ENCODE assay signal across 8 mouse cellular contexts in genomic region chr11:3292711-3293249, GRCm38 (mm10). TPM values are rescaled to one million over a fixed set of nuclear protein-coding genes. Genes with fewer than 3 reads are reported as not detected.
A peak's percentile ranks its signal among the peaks of the same experiment; 100 is the strongest.
DNase-seq lines count a peak whose midpoint lies in the region; ATAC-seq and TF ChIP-seq lines count a peak whose summit lies in the region.

No protein-coding gene starts in this region.

- no peaks in the 10 kb centered on the region for H3K27me3 ChIP-seq in thymus, adult 2 months (ENCODE audit: control insufficient read depth, insufficient read depth, low read length)
- H3K27me3 ChIP-seq in embryonic facial prominence, embryonic 11.5 days (ENCODE audit: control insufficient read depth, insufficient read depth, low read length): no peaks in the 10 kb centered on the region
- no peaks in the 10 kb centered on the region for H3K27me3 ChIP-seq in hindbrain, embryonic 15.5 days
- H3K27me3 ChIP-seq in liver, embryonic 12.5 days (replicated peaks): 0 out of 2 replicates have a peak, but pooled peaks cover 4% of the 10 kb centered on the region
- no peaks in the 10 kb centered on the region for H3K27me3 ChIP-seq in neural tube, embryonic 14.5 days (ENCODE audit: control insufficient read depth, insufficient read depth, low read length)

- H3K4me3 ChIP-seq in thymus, adult 2 months (ENCODE audit: control insufficient read depth, insufficient read depth, low read length): peak overlapping the region; percentile 71
- peak overlapping the region; percentile 94 for H3K4me3 ChIP-seq in embryonic facial prominence, embryonic 11.5 days (ENCODE audit: low read depth, low read length)
- H3K4me3 ChIP-seq in hindbrain, embryonic 15.5 days: peak overlapping the region; percentile 90
- H3K4me3 ChIP-seq in liver, embryonic 12.5 days: peak overlapping the region; percentile 87
- H3K4me3 ChIP-seq in neural tube, embryonic 14.5 days (ENCODE audit: low read depth, low read length): peak overlapping the region; percentile 81

- peak overlapping the region; percentile 98 for H3K9ac ChIP-seq in embryonic facial prominence, embryonic 11.5 days (replicated peaks; ENCODE audit: low read length)
- peak overlapping the region; percentile 98 for H3K9ac ChIP-seq in hindbrain, embryonic 15.5 days
- H3K9ac ChIP-seq in liver, embryonic 12.5 days: peak overlapping the region; percentile 92
- peak overlapping the region; percentile 97 for H3K9ac ChIP-seq in neural tube, embryonic 14.5 days (replicated peaks; ENCODE audit: low read depth, low read length)

- H3K27ac ChIP-seq in thymus, adult 2 months (ENCODE audit: control insufficient read depth, insufficient read depth, low read length): peak overlapping the region; percentile 90
- peak overlapping the region; percentile 100 for H3K27ac ChIP-seq in embryonic facial prominence, embryonic 11.5 days (replicated peaks; ENCODE audit: low read depth, low read length)
- H3K27ac ChIP-seq in hindbrain, embryonic 15.5 days (replicated peaks): peak overlapping the region; percentile 100
- peak overlapping the region; percentile 95 for H3K27ac ChIP-seq in liver, embryonic 12.5 days
- peak overlapping the region; percentile 100 for H3K27ac ChIP-seq in neural tube, embryonic 14.5 days (ENCODE audit: low read depth, low read length)

- H3K4me2 ChIP-seq in embryonic facial prominence, embryonic 11.5 days (ENCODE audit: low read depth, low read length): peak overlapping the region; percentile 98
- peak overlapping the region; percentile 98 for H3K4me2 ChIP-seq in hindbrain, embryonic 15.5 days
- H3K4me2 ChIP-seq in liver, embryonic 12.5 days: peak overlapping the region; percentile 100
- peak overlapping the region; percentile 100 for H3K4me2 ChIP-seq in neural tube, embryonic 14.5 days (ENCODE audit: low read depth, low read length)

- TF ChIP-seq POLR2A in thymus, adult 2 months (IDR thresholded peaks at IDR 0.05; ENCODE audit: control insufficient read depth, extremely low read depth, insufficient read depth, low read length, poor library complexity): no peak

- ATAC-seq in embryonic facial prominence, embryonic 11.5 days (replicated peaks; ENCODE audit: insufficient number of reproducible peaks, low FRiP score, low TSS enrichment, low read depth): peak; percentile 31
- ATAC-seq in hindbrain, embryonic 15.5 days (ENCODE audit: low FRiP score, low read depth): no peak
- ATAC-seq in liver, embryonic 12.5 days: no peak
- ATAC-seq in neural tube, embryonic 14.5 days (ENCODE audit: low read depth): peak; percentile 1; the same call in 1 of the 2 replicates
- ATAC-seq in inflammation-experienced regulatory T-cells, adult 6 months: no peak

- WGBS in thymus, adult 2 months: under 1% methylated on average over 8 of the region's 8 CpGs
- 0% methylated on average over 8 of the region's 8 CpGs for WGBS in embryonic facial prominence, embryonic 11.5 days
- 0% methylated on average over 8 of the region's 8 CpGs for WGBS in hindbrain, embryonic 15.5 days
- WGBS in liver, embryonic 12.5 days (ENCODE audit: insufficient replicate concordance): 1% methylated on average over 8 of the region's 8 CpGs
- WGBS in neural tube, embryonic 14.5 days: under 1% methylated on average over 8 of the region's 8 CpGs

- peaks cover 15% of the 10 kb centered on the region; the same call in 1 of the 2 replicates for H3K36me3 ChIP-seq in thymus, adult 2 months (ENCODE audit: control insufficient read depth, insufficient read depth, low read length)
- peaks cover 22% of the 10 kb centered on the region for H3K36me3 ChIP-seq in embryonic facial prominence, embryonic 11.5 days (replicated peaks; ENCODE audit: control insufficient read depth, insufficient read depth, low read depth, low read length)
- H3K36me3 ChIP-seq in hindbrain, embryonic 15.5 days: peaks cover 35% of the 10 kb centered on the region
- H3K36me3 ChIP-seq in liver, embryonic 12.5 days: peaks cover 56% of the 10 kb centered on the region
- H3K36me3 ChIP-seq in neural tube, embryonic 14.5 days (ENCODE audit: control insufficient read depth, insufficient read depth, low read length): peaks cover 35% of the 10 kb centered on the region

- TF ChIP-seq CTCF in thymus, adult 2 months (IDR thresholded peaks at IDR 0.05; ENCODE audit: borderline replicate concordance, control insufficient read depth, extremely low read depth, insufficient read depth, low read length, poor library complexity): no peak

- no peaks in the 10 kb centered on the region for H3K9me3 ChIP-seq in embryonic facial prominence, embryonic 11.5 days (replicated peaks; ENCODE audit: control insufficient read depth, low read length)
- H3K9me3 ChIP-seq in hindbrain, embryonic 15.5 days: no peaks in the 10 kb centered on the region
- H3K9me3 ChIP-seq in liver, embryonic 12.5 days (replicated peaks): no peaks in the 10 kb centered on the region
- no peaks in the 10 kb centered on the region for H3K9me3 ChIP-seq in neural tube, embryonic 14.5 days (ENCODE audit: control insufficient read depth, low read length)

- peak; percentile 36 for DNase-seq in thymus, adult 2 months
- no peak for DNase-seq in thymus, adult 18-20 months
- DNase-seq in embryonic facial prominence, embryonic 11.5 days (ENCODE audit: low spot score): peak; percentile 88
- no peak for DNase-seq in layer of hippocampus, postnatal 36 days

- H3K4me1 ChIP-seq in thymus, adult 2 months (replicated peaks; ENCODE audit: control insufficient read depth, insufficient read depth, low read length): peaks cover 50% of the 10 kb centered on the region
- H3K4me1 ChIP-seq in embryonic facial prominence, embryonic 11.5 days (ENCODE audit: control insufficient read depth, insufficient read depth, low read length): peaks cover 5% of the 10 kb centered on the region
- H3K4me1 ChIP-seq in hindbrain, embryonic 15.5 days (replicated peaks): peaks cover 78% of the 10 kb centered on the region
- H3K4me1 ChIP-seq in liver, embryonic 12.5 days: peaks cover 90% of the 10 kb centered on the region
- H3K4me1 ChIP-seq in neural tube, embryonic 14.5 days (ENCODE audit: control insufficient read depth, insufficient read depth, low read length): peaks cover 40% of the 10 kb centered on the region

RNA-seq across cellular contexts. Expression of gene Patz1, which starts 4.1 kb away (rescaled TPM):
- polyA plus RNA-seq in thymus, adult 2 months (2012; rRNA removed): 216 and 243 TPM in 2 replicates
- 72.6 and 73.2 TPM in 2 replicates for polyA plus RNA-seq in embryonic facial prominence, embryonic 11.5 days (2014; fragmentation: Nextera tagmentation; extraction: Ambion mirVana)
- polyA plus RNA-seq in hindbrain, embryonic 15.5 days (2015; fragmentation: Nextera tagmentation; extraction: Ambion mirVana): 51.9 and 54.3 TPM in 2 replicates
- polyA plus RNA-seq in liver, embryonic 12.5 days (2016; fragmentation: Nextera tagmentation; extraction: Ambion mirVana): 29.0 and 30.5 TPM in 2 replicates
- 42.8 and 55.0 TPM in 2 replicates for polyA plus RNA-seq in neural tube, embryonic 14.5 days (2014; fragmentation: Nextera tagmentation; extraction: Ambion mirVana)
- polyA plus RNA-seq in inflammation-experienced regulatory T-cells, adult 6 months (2017; shearing (Covaris generic)): 10 to 100 TPM; 15.5 to 19.6 (median 16.0) TPM
- 10 to 100 TPM; 52.1 to 54.1 TPM for total RNA-seq in layer of hippocampus, postnatal 36 days (2021)

RNA-seq across cellular contexts. Expression of gene Drg1, which starts 26.6 kb away (rescaled TPM):
- polyA plus RNA-seq in thymus, adult 2 months (2012; rRNA removed): 36.8 and 36.9 TPM in 2 replicates
- polyA plus RNA-seq in embryonic facial prominence, embryonic 11.5 days (2014; fragmentation: Nextera tagmentation; extraction: Ambion mirVana): 294 and 301 TPM in 2 replicates
- polyA plus RNA-seq in hindbrain, embryonic 15.5 days (2015; fragmentation: Nextera tagmentation; extraction: Ambion mirVana): 205 and 207 TPM in 2 replicates
- polyA plus RNA-seq in liver, embryonic 12.5 days (2016; fragmentation: Nextera tagmentation; extraction: Ambion mirVana): 167 and 169 TPM in 2 replicates
- polyA plus RNA-seq in neural tube, embryonic 14.5 days (2014; fragmentation: Nextera tagmentation; extraction: Ambion mirVana): 190 and 221 TPM in 2 replicates
- 100 to 1,000 TPM; 162 to 177 (median 172) TPM for polyA plus RNA-seq in inflammation-experienced regulatory T-cells, adult 6 months (2017; shearing (Covaris generic))
- total RNA-seq in layer of hippocampus, postnatal 36 days (2021): 100 to 1,000 TPM in 1 of 2 experiments, 10 to 100 TPM in 1; 96.5 to 101 TPM

RNA-seq across cellular contexts. Expression of gene Pik3ip1, which starts 37.4 kb away (rescaled TPM):
- polyA plus RNA-seq in thymus, adult 2 months (2012; rRNA removed): 151 and 153 TPM in 2 replicates
- polyA plus RNA-seq in embryonic facial prominence, embryonic 11.5 days (2014; fragmentation: Nextera tagmentation; extraction: Ambion mirVana): 10.5 and 10.6 TPM in 2 replicates
- polyA plus RNA-seq in hindbrain, embryonic 15.5 days (2015; fragmentation: Nextera tagmentation; extraction: Ambion mirVana): 26.1 and 26.3 TPM in 2 replicates
- polyA plus RNA-seq in liver, embryonic 12.5 days (2016; fragmentation: Nextera tagmentation; extraction: Ambion mirVana): 1.8 and 2.1 TPM in 2 replicates
- 24.2 and 29.4 TPM in 2 replicates for polyA plus RNA-seq in neural tube, embryonic 14.5 days (2014; fragmentation: Nextera tagmentation; extraction: Ambion mirVana)
- 10 to 100 TPM; 11.5 to 59.1 (median 35.3) TPM for polyA plus RNA-seq in inflammation-experienced regulatory T-cells, adult 6 months (2017; shearing (Covaris generic))
- total RNA-seq in layer of hippocampus, postnatal 36 days (2021): 10 to 100 TPM; 40.5 to 45.6 TPM

Comparison
In these comparisons a context has a peak if more than half of its experiments do, and no peak if none do; other contexts are left out.
1. DNase-seq: peak in thymus, adult 2 months (single experiment) and embryonic facial prominence, embryonic 11.5 days (single experiment); none in thymus, adult 18-20 months (0 of 2) and layer of hippocampus, postnatal 36 days (0 of 2).
2. ATAC-seq: peak in embryonic facial prominence, embryonic 11.5 days (single experiment) and neural tube, embryonic 14.5 days (single experiment); none in hindbrain, embryonic 15.5 days (single experiment), liver, embryonic 12.5 days (single experiment) and inflammation-experienced regulatory T-cells, adult 6 months (single experiment).
3. Peak in every context shown above with its lines, with median percentiles within 50 percentile points of each other: H3K27ac ChIP-seq, H3K4me3 ChIP-seq, H3K4me2 ChIP-seq and H3K9ac ChIP-seq.